ENCODE assay signal across 21 mouse cellular contexts in genomic region chr13:96947722-96948121, GRCm38 (mm10). TPM values are rescaled to one million over a fixed set of nuclear protein-coding genes. Genes with fewer than 3 reads are reported as not detected.
DNase-seq lines count a peak whose midpoint lies in the region; ATAC-seq lines count a peak whose summit lies in the region.
"Had no signal": no experiment of that assay in that cellular context is flagged by ENCODE, and none has a peak within 500 bp of the region (broad histone marks: within the 10 kb centered on the region; RNA-seq: fewer than 3 reads in every experiment).

No protein-coding gene starts in this region.

- no peaks in the 10 kb centered on the region for H3K27me3 ChIP-seq in heart, embryonic 12.5 days (replicated peaks)
- H3K27me3 ChIP-seq in midbrain, embryonic 10.5 days (ENCODE audit: low read depth, poor library complexity, severe bottlenecking), result no peaks in the 10 kb centered on the region
- H3K27me3 ChIP-seq: embryonic facial prominence, embryonic 13.5 days; embryonic facial prominence, embryonic 15.5 days; forebrain, embryonic 13.5 days; forebrain, embryonic 15.5 days had no signal

- peaks cover 10% of the 10 kb centered on the region; the same call in 1 of the 2 replicates for H3K4me1 ChIP-seq in heart, embryonic 12.5 days (replicated peaks)
- no peaks in the 10 kb centered on the region for H3K4me1 ChIP-seq in midbrain, embryonic 10.5 days

- H3K9me3 ChIP-seq in heart, embryonic 12.5 days (replicated peaks), result 0 out of 2 replicates have a peak, but pooled peaks cover 5% of the 10 kb centered on the region
- 0 out of 2 replicates have a peak, but pooled peaks cover 3% of the 10 kb centered on the region for H3K9me3 ChIP-seq in midbrain, embryonic 10.5 days (replicated peaks)
- H3K9me3 ChIP-seq: embryonic facial prominence, embryonic 13.5 days; embryonic facial prominence, embryonic 15.5 days; forebrain, embryonic 13.5 days; forebrain, embryonic 15.5 days had no signal

- peak; percentile 77 for DNase-seq in heart, adult 11 months
- DNase-seq in fat pad, adult 2 months (ENCODE audit: extremely low read depth, low read depth, low spot score), result peak; percentile 71
- peak; percentile 65 for DNase-seq in gonadal fat pad, adult 2 months (ENCODE audit: low read depth)
- no peak for DNase-seq in midbrain, embryonic 10.5 days (ENCODE audit: low spot score)
- DNase-seq: adrenal gland, adult 2 months; adrenal gland, postnatal 10 days; adrenal gland, postnatal 25 days; cerebellum, adult 11 months; cerebellum, adult 18-20 months; cerebellum, adult 8-10 months; cerebellum, adult 9-11 months; cerebellum, postnatal 14 days; cerebellum, postnatal 36 days; embryo, embryonic 11 days; forebrain, postnatal 0 days had no signal

- no peak overlapping the region for H3K4me2 ChIP-seq in heart, embryonic 12.5 days
- H3K4me2 ChIP-seq: embryonic facial prominence, embryonic 13.5 days; embryonic facial prominence, embryonic 15.5 days; forebrain, embryonic 13.5 days; forebrain, embryonic 15.5 days had no signal

- no peak overlapping the region for H3K4me3 ChIP-seq in heart, embryonic 12.5 days
- no peak overlapping the region for H3K4me3 ChIP-seq in midbrain, embryonic 10.5 days
- H3K4me3 ChIP-seq: embryonic facial prominence, embryonic 13.5 days; embryonic facial prominence, embryonic 15.5 days; erythroblast, embryonic 14.5 days; forebrain, embryonic 13.5 days; forebrain, embryonic 15.5 days had no signal

- no peak overlapping the region for H3K9ac ChIP-seq in heart, embryonic 12.5 days
- H3K9ac ChIP-seq: embryonic facial prominence, embryonic 13.5 days; embryonic facial prominence, embryonic 15.5 days; forebrain, embryonic 13.5 days; forebrain, embryonic 15.5 days; forebrain, postnatal 0 days had no signal

- no peak for ATAC-seq in heart, embryonic 12.5 days (ENCODE audit: insufficient number of reproducible peaks, low FRiP score)
- ATAC-seq: forebrain, embryonic 13.5 days; forebrain, embryonic 15.5 days; forebrain, postnatal 0 days had no signal

- 80% methylated on average over 7 of the region's 7 CpGs for WGBS in heart, embryonic 12.5 days
- 92% methylated on average over 7 of the region's 7 CpGs for WGBS in midbrain, embryonic 10.5 days

- no peak overlapping the region for H3K27ac ChIP-seq in heart, embryonic 12.5 days (ENCODE audit: poor library complexity, severe bottlenecking)
- no peak overlapping the region for H3K27ac ChIP-seq in midbrain, embryonic 10.5 days (replicated peaks)
- H3K27ac ChIP-seq: embryonic facial prominence, embryonic 13.5 days; embryonic facial prominence, embryonic 15.5 days; forebrain, embryonic 13.5 days; forebrain, embryonic 15.5 days had no signal

- H3K36me3 ChIP-seq in heart, embryonic 12.5 days, result no peaks in the 10 kb centered on the region
- H3K36me3 ChIP-seq in midbrain, embryonic 10.5 days, result no peaks in the 10 kb centered on the region
- H3K36me3 ChIP-seq: embryonic facial prominence, embryonic 13.5 days; embryonic facial prominence, embryonic 15.5 days; forebrain, embryonic 15.5 days had no signal

RNA-seq across cellular contexts. Expression of gene Gcnt4, which starts 23.2 kb away (rescaled TPM):
- polyA plus RNA-seq in heart, embryonic 12.5 days (2016; fragmentation: Nextera tagmentation; extraction: Ambion mirVana), result 0.80 and 0.95 TPM in 2 replicates
- polyA plus RNA-seq in gonadal fat pad, adult 2 months (2012; rRNA removed), result 25.9 and 34.6 TPM in 2 replicates
- 0.41 and 0.81 TPM in 2 replicates for polyA plus RNA-seq in midbrain, embryonic 10.5 days (2016; fragmentation: Nextera tagmentation; extraction: Ambion mirVana)
- polyA plus RNA-seq: erythroblast, embryonic 14.5 days had no signal

Comparison
In these comparisons a context has a peak if more than half of its experiments do, and no peak if none do; other contexts are left out.
1. RNA of gene Gcnt4, which starts 23.2 kb away (polyA plus RNA-seq): 25.9 to 34.6 TPM in gonadal fat pad, adult 2 months; 0.80 to 0.95 TPM in heart, embryonic 12.5 days and 0.41 to 0.81 TPM in midbrain, embryonic 10.5 days; every median in the first group is over 10 times any median in the second.